Mouse (Mus musculus): ENCODE data around the gene Gpalpp1. TPM values are rescaled to one million over a fixed set of nuclear protein-coding genes. Genes with fewer than 3 reads are reported as not detected.

Gpalpp1 gene
- total RNA-seq (2015; ENCODE audit: low replicate concordance) (3.6 and 7.5 TPM in 2 replicates), total RNA-seq (2017; ENCODE audit: low replicate concordance) (5.7 and 8.3 TPM in 2 replicates)

DNA sequence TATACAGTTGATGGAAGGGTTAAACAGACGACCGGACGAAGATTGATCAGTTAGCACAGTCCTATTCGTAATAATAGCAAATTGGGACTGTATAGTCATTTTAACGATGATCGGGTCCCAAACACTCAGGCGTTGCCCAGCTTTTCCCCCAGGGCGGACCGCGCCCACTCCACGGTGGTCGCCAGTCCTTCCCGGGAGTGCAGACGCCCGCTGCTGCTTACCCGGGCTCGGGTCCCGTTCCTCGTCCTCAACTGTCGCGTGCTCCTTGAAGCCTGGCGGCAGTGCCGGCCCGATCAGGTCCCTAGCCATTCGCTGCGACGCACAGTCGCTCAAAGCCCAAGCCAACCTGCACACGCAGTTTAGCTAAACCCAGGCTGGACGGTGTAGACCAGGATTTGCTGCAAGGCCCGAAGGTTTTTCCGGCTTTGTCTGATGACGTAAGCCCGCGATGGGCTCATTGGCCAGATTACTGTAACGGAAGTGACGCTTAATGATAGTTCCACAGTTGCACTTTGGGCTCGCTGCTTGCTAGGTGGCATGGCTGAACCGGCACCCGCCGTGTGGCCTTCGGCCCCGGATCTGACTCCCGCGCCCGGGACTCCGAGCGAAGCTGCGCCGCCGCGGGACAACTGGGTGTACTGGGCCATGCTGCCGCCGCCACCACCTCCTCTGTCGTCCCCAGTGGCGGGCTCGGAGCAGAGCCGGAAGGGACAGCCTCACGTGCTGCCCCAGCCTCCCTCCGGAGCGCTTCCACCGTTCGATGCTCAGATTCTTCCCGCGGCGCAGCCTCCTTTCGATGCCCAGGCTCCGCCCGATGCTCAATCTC is at the start of gene Gpalpp1, which contains the start of gene Nufip1:
TSS of gene Gpalpp1 (minus strand) at position 365 of the 826 bp plus-strand sequence.
TSS of gene Nufip1 (plus strand) at position 496 of the 826 bp plus-strand sequence.
- peak; percentile 97 for ATAC-seq (replicated peaks; ENCODE audit: low FRiP score, poor library complexity, severe bottlenecking)

- ATAC-seq (replicated peaks; ENCODE audit: low FRiP score, poor library complexity, severe bottlenecking) = no peak
Observed at GRCm38 (mm10) chr14:76158192-76158785, 47.7 kb upstream of the Gpalpp1 start.

- no peak for ATAC-seq (replicated peaks; ENCODE audit: low FRiP score, poor library complexity, severe bottlenecking)
Observed at GRCm38 (mm10) chr14:76153828-76154227, 43.3 kb upstream of the Gpalpp1 start.

DNA sequence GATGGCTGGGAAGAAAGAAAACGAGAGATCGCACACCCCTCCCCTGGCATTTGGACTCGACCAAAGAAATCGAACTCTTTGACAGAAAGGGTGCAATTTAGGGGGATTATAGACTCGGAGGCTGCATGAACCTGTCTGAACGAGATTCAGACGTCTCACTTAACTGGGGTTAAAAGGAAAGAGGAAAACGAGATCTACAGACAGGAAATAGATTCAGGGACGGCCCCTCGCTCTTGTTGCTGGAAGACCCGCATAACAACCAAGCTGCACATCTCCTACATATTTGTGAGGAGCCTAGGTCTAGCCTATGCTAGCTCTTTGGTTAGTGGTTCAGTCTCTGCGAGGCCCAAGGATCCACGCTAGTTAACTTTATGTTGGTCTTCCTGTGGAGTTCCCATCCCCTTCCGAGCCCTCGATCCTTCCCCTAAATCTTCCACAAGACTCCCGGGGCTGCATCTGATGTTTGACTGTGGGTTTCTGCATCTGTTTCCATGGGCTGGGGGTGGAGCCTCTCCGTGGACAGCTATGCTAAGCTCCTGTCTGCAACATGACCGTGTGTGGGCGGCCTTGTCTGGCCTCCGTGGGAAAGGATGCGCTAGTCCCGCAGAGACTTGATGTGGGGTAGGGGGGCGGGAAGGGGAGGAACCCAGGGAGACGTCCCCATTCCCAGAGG is 42.6 kb upstream of the Gpalpp1 start:
- ATAC-seq (replicated peaks; ENCODE audit: low FRiP score, poor library complexity, severe bottlenecking) = no peak; the same call in 1 of the 2 replicates

- peak; percentile 93 for ATAC-seq (replicated peaks; ENCODE audit: low FRiP score, poor library complexity, severe bottlenecking)
Observed at GRCm38 (mm10) chr14:76152162-76153002, 41.8 kb upstream of the Gpalpp1 start.

GRCm38 (mm10) chr14:76151820-76152161 is 41.2 kb upstream of the Gpalpp1 start:
- no peak for ATAC-seq (replicated peaks; ENCODE audit: low FRiP score, poor library complexity, severe bottlenecking)

GRCm38 (mm10) chr14:76151011-76151410 is 40.5 kb upstream of the Gpalpp1 start:
- ATAC-seq (replicated peaks; ENCODE audit: low FRiP score, poor library complexity, severe bottlenecking) = no peak

GRCm38 (mm10) chr14:76150499-76150898 is 39.9 kb upstream of the Gpalpp1 start:
- no peak for ATAC-seq (replicated peaks; ENCODE audit: low FRiP score, poor library complexity, severe bottlenecking)

DNA sequence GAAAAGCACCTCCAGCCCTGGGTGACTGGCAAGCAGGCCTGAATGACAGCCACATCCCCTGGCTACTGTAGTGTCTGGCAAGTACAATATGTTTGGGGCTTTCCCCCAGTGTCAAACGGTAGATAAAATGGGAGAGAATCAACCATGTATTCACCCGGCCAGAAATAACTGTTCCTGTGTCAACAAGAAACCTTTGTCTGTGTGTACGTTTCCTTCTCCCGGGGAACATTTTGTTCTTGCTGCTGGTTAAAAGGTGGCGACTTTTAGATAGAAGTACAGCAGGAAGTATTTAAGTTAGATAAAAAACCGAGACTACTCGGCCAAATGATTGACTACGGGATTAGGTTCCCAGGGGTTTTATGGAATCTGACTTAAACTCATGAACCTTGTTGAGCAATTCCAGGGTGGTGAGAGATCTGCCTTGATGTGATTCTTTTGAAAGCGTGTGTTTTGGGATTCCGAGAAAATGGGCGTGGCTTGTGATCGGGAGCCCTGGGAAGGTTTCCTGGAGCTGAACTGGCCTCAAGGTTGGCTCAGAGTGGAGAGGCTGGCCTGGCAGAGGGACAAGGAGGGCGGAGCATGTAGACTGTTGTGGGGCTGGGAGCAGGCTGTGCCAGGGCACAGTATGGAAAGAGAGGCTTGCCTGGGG is 39.1 kb upstream of the Gpalpp1 start:
- no peak for ATAC-seq (replicated peaks; ENCODE audit: low FRiP score, poor library complexity, severe bottlenecking)

DNA sequence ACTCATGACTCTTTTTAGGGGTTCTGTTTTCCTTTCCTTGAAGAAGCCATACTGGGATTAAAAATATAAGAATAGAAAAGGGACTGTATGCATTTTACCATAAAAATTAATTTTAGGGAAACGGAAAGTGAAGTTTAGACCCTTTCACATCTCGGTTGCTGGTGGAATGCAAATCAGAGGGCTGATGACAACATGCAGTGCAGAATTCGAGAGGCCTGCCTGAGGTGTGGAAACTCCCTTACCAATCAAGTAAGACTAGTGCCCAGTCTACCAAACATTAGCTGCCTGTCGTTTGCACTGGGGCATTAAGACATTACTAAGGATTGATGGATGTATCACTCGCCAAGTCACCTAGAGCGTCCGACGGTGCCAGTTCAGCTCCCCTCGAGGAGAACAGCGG is 37.7 kb upstream of the Gpalpp1 start:
- ATAC-seq (replicated peaks; ENCODE audit: low FRiP score, poor library complexity, severe bottlenecking) = no peak

DNA sequence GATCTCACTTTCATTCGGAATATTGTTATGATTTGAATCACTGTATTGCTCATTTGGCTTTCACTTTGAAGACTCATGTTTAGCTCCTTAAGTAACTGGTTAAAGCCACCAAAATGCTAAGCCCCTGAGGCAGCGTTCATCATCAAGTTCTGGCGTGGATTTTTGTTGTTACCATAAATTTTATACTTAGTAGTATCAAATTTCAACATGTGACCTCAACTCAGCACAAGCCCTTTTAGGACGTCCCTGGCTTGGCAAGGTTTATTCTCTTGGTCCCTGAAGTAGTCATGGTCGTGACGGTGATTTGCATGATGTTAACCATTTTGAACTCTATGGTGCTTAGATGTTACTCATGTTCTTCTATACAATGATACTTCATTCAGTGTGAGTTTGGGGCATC is 36.5 kb upstream of the Gpalpp1 start:
- no peak for ATAC-seq (replicated peaks; ENCODE audit: low FRiP score, poor library complexity, severe bottlenecking)

DNA sequence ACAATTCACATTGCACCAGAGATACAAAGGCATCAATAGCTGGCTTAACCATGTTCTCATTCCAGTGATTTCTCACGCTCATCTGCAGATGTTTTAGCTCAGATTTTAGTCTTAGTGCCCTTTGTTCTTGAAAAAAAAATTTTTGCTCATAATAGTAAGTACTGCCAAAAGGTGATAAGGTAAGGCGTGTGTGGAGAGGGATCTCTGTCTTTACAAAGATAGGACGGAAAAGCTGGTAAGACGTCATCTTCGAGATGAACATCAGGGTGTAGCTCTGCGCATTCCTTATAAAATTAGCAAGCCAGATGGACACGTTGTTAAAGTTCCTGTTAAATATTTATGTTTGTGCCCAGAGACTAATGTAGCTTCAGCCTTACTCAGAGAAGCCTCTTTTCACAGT is 35.3 kb upstream of the Gpalpp1 start:
- ATAC-seq (replicated peaks; ENCODE audit: low FRiP score, poor library complexity, severe bottlenecking) = no peak

DNA sequence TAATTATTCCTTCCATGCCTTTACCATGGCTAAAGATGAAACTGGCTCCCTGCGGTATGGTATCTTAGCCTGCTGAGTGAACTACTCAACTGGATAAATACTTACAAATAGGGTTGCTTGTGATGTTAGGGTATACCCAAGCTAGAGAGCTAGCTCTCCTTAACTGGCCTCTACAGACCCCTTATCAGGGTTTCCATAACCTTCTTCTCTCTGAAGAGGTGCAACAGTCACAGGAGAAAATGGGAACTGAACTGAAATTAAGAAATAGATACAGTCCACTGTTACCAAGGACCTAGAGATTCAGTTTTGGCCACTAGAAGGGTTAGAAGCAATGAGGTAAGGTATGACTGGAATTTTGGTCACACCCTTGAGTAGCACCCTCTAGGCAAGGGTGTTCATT is 34.7 kb upstream of the Gpalpp1 start:
- no peak for ATAC-seq (replicated peaks; ENCODE audit: low FRiP score, poor library complexity, severe bottlenecking)

GRCm38 (mm10) chr14:76134975-76135374 is 24.4 kb upstream of the Gpalpp1 start:
- ATAC-seq (replicated peaks; ENCODE audit: low FRiP score, poor library complexity, severe bottlenecking) = no peak

DNA sequence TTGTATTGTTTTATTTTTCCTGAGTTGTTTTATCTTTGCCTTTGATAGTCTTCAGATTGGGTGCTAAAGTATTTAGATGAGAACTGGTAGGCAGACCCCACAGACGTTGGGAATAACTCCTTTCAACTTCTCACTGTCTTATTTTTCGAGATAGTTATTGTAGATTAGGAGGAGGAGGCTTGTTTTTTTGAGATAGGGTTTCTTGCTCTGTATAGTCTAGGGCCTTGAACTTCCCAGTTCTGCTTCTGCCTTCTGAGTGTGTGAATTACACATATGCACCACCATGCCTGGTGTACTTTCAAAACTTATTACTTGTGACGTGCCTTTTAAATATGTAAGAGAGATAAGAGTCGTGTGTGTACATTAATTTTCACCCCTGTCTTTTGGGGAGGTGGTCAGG is 17.6 kb upstream of the Gpalpp1 start:
- no peak for ATAC-seq (replicated peaks; ENCODE audit: low FRiP score, poor library complexity, severe bottlenecking)

GRCm38 (mm10) chr14:76127311-76127710 is 16.8 kb upstream of the Gpalpp1 start:
- no peak for ATAC-seq (replicated peaks; ENCODE audit: low FRiP score, poor library complexity, severe bottlenecking)

- ATAC-seq (replicated peaks; ENCODE audit: low FRiP score, poor library complexity, severe bottlenecking) = no peak
Observed at GRCm38 (mm10) chr14:76122663-76123058, 12.1 kb upstream of the Gpalpp1 start.

- peak; percentile 71; the same call in 1 of the 2 replicates for ATAC-seq (replicated peaks; ENCODE audit: low FRiP score, poor library complexity, severe bottlenecking)
Observed at GRCm38 (mm10) chr14:76121901-76122662, 11.5 kb upstream of the Gpalpp1 start.

DNA sequence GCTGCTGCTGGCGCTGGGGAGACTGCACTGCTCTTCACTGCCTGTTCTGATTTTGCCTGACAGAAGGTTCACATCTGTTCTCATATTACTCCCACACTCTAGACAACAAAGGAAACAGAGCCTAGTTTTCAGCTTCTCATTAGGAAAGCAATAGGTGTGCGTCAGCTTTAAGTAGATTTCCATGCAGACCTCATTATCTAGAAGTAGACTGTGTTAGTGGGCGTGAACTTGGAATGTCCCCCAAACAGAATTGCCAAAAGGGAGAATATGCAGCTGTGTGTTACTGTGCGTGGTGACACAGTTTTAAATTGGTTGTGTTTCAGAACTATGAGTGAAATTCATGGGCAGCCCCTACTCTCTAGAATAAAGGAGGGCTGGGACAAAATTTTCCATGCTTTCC is 9.9 kb upstream of the Gpalpp1 start:
- no peak for ATAC-seq (replicated peaks; ENCODE audit: low FRiP score, poor library complexity, severe bottlenecking)

Measured in erythroblast, adult 5-6 weeks (primary cell).